Mouse (Mus musculus) liver, embryonic 14.5 days (tissue): ENCODE data around the gene Nynrin. TPM values are rescaled to one million over a fixed set of nuclear protein-coding genes. Genes with fewer than 3 reads are reported as not detected.

Experiments used
- ATAC-seq: fragments of 200-750 bp; cut with Nextera tagmentation; 2 replicates; pipeline ENCODE4 v1.8.0; 2017; ENCODE audit warnings: moderate number of reproducible peaks, mild to moderate bottlenecking, moderate library complexity; ENCODE audit not compliant: insufficient read depth
- DNase-seq, 3 experiments: peaks; one replicate each; pipeline ENCODE4 v3.0.0-alpha.2; 2012 to 2013; ENCODE audit warnings: low read depth in 3 of 3, low spot score in 3 of 3
- H3K27ac ChIP-seq: fragments of 300-500 bp; sonication (generic); 2 replicates; pipeline ENCODE4 v1.5.1; 2014; ENCODE audit warnings: moderate library complexity, mild to moderate bottlenecking, control low read depth, inconsistent platforms
- H3K27me3 ChIP-seq: fragments of 300-500 bp; sonication (generic); 2 replicates; pipeline ENCODE4 v1.6.1; 2014; ENCODE audit warnings: mild to moderate bottlenecking, low read length, moderate library complexity; ENCODE audit not compliant: control insufficient read depth, insufficient read depth
- H3K36me3 ChIP-seq: fragments of 300-500 bp; sonication (generic); replicated peaks from 2 replicates; pipeline ENCODE4 v1.6.1; 2014; ENCODE audit warnings: low read depth; ENCODE audit not compliant: control insufficient read depth, insufficient read depth
- H3K4me1 ChIP-seq, 2 experiments: fragments of 200-500 bp in 1 of 2; fragments of 300-500 bp in 1 of 2; sonication (generic) in 1 of 2; replicated peaks; 2 replicates each; pipeline ENCODE4 v1.6.1; 2012 to 2014; ENCODE audit warnings: antibody characterized with exemption in 1 of 2, inconsistent platforms in 1 of 2, low read length in 1 of 2; ENCODE audit not compliant: control insufficient read depth in 2 of 2, insufficient read depth in 2 of 2
- H3K4me2 ChIP-seq: fragments of 300-500 bp; sonication (generic); 2 replicates; pipeline ENCODE4 v1.6.1; 2014; ENCODE audit warnings: low read depth, mild to moderate bottlenecking, control low read depth, moderate library complexity
- H3K4me3 ChIP-seq, 2 experiments: fragments of 200-500 bp in 1 of 2; fragments of 300-500 bp in 1 of 2; sonication (generic) in 1 of 2; 2 replicates each; pipeline ENCODE4 v1.5.1; 2012 to 2014; ENCODE audit warnings: low read depth in 2 of 2, low read length in 2 of 2, mild to moderate bottlenecking in 2 of 2, control low read depth in 1 of 2, inconsistent platforms in 1 of 2, moderate library complexity in 1 of 2; ENCODE audit not compliant: insufficient read depth in 1 of 2
- H3K9ac ChIP-seq: fragments of 300-500 bp; sonication (generic); replicated peaks from 2 replicates; pipeline ENCODE4 v1.6.1; 2014; ENCODE audit warnings: mild to moderate bottlenecking, control low read depth, moderate library complexity
- H3K9me3 ChIP-seq: fragments of 300-500 bp; sonication (generic); 2 replicates; pipeline ENCODE4 v1.6.1; 2016; ENCODE audit warnings: low read length, mixed read lengths; ENCODE audit not compliant: control insufficient read depth
- CTCF ChIP-seq: IDR thresholded peaks from 2 replicates; pipeline ENCODE4 v1.5.1; 2016; ENCODE audit warnings: antibody characterized with exemption, low read depth, control low read depth
- EP300 ChIP-seq: IDR thresholded peaks from 2 replicates; pipeline ENCODE4 v1.6.1; 2016; ENCODE audit warnings: antibody characterized with exemption, low read depth
- WGBS: fragments of 180-500 bp; shearing (Covaris S2); extraction: QIAGEN DNeasy Blood & Tissue Kit; methylation state at CpG from one replicate; pipeline ENCODE4 v1.1.7; 2014; ENCODE audit not compliant: insufficient replicate concordance; 5-methylcytosine and 5-hydroxymethylcytosine counted together
- polyA plus RNA-seq, 2 experiments: library from polyadenylated mRNA; depleted of rRNA in 1 of 2; stranded (reverse) in 1 of 2; unstranded in 1 of 2; fragments of >200 nt; fragmentation: Nextera tagmentation in 1 of 2; extraction: Ambion mirVana in 1 of 2; gene quantifications; 2 replicates each; pipeline versions ENCODE4 v1.2.1 to v1.2.3; 2012 to 2014

The Nynrin gene
- polyA plus RNA-seq, 2 experiments, result 1.4 to 1.7 TPM

DNA sequence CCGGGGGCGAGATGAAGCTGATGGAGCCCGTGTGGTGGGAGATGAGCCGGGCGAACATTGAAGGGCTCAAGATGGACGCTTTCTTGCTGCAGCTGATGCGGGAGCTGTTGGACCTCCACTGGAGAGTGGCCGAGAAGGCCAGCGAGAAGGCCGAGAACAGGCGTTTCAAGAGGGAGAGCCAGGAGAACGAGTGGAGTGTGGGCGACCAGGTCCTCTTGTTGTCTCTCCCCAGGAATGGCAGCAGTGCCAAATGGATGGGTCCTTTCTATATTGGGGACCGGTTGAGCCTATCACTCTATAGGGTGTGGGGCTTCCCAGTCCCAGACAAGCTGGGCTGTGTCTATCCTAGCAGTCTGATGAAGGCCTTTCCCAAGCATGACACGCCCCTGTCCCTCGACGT, 18.7 kb downstream of the Nynrin start:
- DNase-seq (no peak), ATAC-seq (no peak)
- Histone ChIP-seq H3K9me3 (no peaks in the 10 kb centered on the region), H3K4me3 (no peak overlapping the region), H3K27ac (no peak overlapping the region), H3K27me3 (no peaks in the 10 kb centered on the region; the same call in 1 of the 2 replicates), H3K4me2 (no peak overlapping the region), H3K4me1 (peaks cover 0 to 2% of the 10 kb centered on the region in 2 experiments; a peak in 1 of 4 replicates), H3K36me3 (no peaks in the 10 kb centered on the region), H3K9ac (no peak overlapping the region)
- TF ChIP-seq CTCF, result no peak
- TF ChIP-seq EP300, result no peak
- WGBS, result 68% methylated on average over 17 of the region's 17 CpGs

DNA sequence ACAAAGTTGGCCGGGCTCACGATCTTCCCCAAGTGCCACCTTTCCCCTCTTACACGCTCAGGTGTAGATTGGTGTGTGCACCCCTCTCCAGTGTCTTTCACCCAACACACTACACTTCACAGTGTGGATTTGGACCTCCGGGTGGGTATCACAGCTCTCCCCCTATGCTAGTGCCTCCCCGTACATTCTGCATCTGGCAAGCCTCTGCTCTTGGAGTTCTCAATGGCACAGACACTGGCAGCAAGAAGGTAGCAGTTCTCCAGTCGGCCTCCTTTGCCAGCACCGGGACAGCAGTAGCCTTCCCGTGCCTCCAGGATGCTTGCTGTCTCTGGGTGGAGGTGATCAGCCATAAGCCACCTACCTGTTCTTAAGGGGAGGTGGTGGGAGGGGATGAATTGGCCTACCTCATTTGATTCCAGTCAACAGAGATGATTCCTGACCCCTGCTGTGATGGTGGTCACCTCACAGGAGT, 19.5 kb downstream of the Nynrin start:
- no peak overlapping the region for H3K4me2 ChIP-seq

DNA sequence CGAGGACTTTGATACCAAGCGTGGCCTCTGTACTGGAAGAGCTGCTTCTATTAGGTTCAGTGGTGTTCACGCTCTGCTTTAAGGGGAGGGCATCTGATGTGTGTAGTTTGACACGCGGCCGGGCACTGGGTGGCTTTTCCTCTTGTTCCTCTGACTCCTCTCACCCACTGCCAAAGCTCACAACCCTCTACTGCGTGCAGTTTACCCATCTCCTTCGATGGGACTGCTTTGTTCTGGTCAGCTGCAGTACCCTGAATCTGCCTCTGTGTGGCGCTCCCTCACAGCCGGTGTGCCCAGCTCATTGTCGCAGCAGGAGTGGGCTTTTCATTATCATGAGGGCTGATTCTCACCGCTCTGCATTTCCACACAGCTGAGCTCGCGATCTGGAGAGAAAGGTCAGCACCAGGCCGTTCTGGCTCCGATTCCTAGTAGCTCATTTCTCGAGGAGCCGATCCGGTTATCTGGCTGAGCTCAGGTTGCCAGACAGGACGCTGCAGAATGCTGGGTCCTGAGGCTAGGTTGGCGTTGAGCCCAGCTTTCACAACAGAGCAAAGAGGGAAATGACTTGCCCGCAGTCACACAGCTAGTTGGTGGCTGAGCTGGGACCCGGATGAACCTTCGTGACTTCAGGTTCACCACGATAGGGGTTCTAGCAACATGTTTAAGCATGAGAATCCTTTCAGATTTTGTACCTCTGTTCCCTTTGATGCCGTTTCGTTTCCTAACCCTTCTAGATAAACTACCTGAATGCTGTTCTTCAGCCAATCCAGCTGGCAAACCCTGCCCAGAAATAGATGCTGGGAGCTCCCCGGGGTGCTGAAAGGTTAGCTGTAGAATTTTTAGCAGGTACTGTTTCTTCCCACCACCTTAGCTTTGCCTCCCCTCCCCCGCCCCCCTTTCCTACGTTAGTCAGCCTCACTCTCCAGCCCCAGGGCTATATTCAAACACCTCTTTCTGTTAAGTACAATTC, 20.2 kb downstream of the Nynrin start:
- Histone ChIP-seq H3K9ac (no peak overlapping the region), H3K9me3 (no peaks in the 10 kb centered on the region), H3K4me1 (peaks cover 0 to 7% of the 10 kb centered on the region in 2 experiments; a peak in 2 of 4 replicates), H3K27me3 (no peaks in the 10 kb centered on the region; the same call in none of the 2 replicates), H3K4me2 (peak overlapping the region; percentile 65), H3K36me3 (no peaks in the 10 kb centered on the region), H3K4me3 (peak overlapping the region; percentile 38), H3K27ac (no peak overlapping the region)
- ATAC-seq (peak; percentile 53; the same call in 1 of the 2 replicates), DNase-seq (peak in 1 of 3 experiments; percentile 23)
- 10% methylated on average over 30 of the region's 30 CpGs for WGBS
- no peak for TF ChIP-seq EP300
- peak; percentile 96 for TF ChIP-seq CTCF

More for the DNA sequence above, 19.5 kb downstream of the Nynrin start:
- TF ChIP-seq EP300 (no peak), CTCF (no peak)
- Histone ChIP-seq H3K27ac (no peak overlapping the region), H3K36me3 (no peaks in the 10 kb centered on the region), H3K9me3 (no peaks in the 10 kb centered on the region), H3K4me3 (no peak overlapping the region), H3K9ac (no peak overlapping the region), H3K27me3 (no peaks in the 10 kb centered on the region; the same call in none of the 2 replicates), H3K4me1 (peaks cover 0 to 7% of the 10 kb centered on the region in 2 experiments; a peak in 1 of 4 replicates)
- DNase-seq (no peak), ATAC-seq (peak; percentile 7; the same call in 1 of the 2 replicates)
- WGBS, result 66% methylated on average over 8 of the region's 8 CpGs

DNA sequence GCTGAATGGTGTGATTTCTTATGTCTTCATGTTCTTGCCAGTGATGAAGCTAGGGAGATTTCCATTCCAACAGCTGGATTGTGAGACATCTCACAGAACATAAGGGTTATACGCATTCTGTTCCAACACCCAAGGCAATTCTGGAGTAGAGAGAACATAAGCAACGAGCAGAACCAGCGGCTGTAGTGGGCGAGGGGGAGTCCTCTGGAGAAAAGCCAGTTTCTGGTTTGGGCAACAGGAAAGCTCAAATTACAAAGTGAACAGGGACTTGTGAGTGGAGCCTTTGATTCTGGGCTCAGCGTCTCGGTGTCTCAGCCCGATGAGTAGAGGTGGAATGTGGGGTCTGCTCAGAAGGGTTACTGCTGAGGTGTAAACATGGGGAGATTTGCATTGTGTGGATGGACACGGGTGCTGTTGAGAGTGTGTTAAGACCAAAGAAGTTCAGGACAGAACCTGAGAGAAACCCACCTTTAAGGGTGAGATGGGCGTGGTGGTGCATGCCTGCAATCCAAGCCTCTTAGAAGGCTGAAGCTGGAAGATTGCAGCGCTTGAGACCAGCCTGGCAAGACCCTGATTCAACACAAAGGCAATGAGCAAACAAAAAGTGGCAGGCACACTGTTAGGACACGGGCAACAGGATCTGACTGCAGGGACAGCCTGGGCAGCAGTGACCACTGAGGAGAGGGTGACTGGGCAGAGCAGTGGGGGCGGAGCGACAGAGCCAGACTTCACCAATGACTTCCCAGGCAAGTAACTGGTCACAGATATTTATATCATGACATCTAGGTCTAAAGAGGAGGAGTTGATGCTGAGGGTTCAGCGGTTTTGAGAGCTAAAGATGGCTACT, 23.9 kb downstream of the Nynrin start:
- H3K4me1 ChIP-seq, result peaks cover 0 to 14% of the 10 kb centered on the region in 2 experiments; a peak in 2 of 4 replicates
- WGBS, result 29% methylated on average over 14 of the region's 14 CpGs
- TF ChIP-seq EP300 (no peak), CTCF (no peak)
- no peaks in the 10 kb centered on the region for H3K36me3 ChIP-seq
- no peak for ATAC-seq
- no peaks in the 10 kb centered on the region; the same call in none of the 2 replicates for H3K27me3 ChIP-seq
- no peaks in the 10 kb centered on the region for H3K9me3 ChIP-seq
- H3K9ac ChIP-seq, result no peak overlapping the region
- no peak overlapping the region for H3K4me2 ChIP-seq
- no peak overlapping the region for H3K27ac ChIP-seq
- no peak overlapping the region for H3K4me3 ChIP-seq
- DNase-seq, result no peak
